Mouse (Mus musculus): ENCODE results near the gene Acp2. TPM values are rescaled to one million over a fixed set of nuclear protein-coding genes. Genes with fewer than 3 reads are reported as not detected.

Gene Acp2
- polyA plus RNA-seq, 1 experiment from 2014 or later = 32.0 TPM

DNA sequence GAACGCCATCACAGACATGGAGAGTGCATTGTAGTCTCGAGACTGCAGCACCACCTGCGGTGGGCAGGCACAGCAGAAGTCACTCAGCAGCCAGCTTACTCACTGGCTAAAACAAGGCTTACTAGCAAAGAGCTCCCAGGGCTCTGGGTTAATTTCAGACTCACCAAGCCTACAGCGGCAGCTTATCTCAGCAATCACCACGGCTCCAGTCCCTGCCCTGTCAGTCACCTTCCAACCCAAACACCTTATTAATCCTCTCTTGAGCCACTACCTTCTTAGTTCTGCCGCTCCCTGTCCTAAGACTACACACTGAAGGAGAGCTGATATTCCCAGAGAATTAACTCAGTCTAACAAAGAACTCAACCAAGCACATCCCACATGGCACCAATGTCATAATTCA lies 26.5 kb upstream of the Acp2 start:
- no peak for ATAC-seq (ENCODE audit: insufficient number of reproducible peaks, insufficient read depth, low FRiP score, low TSS enrichment)
- Histone ChIP-seq H3K36me3 (peaks cover 21% of the 10 kb centered on the region), H3K27me3 (no peaks in the 10 kb centered on the region), H3K27ac (no peak overlapping the region), H3K4me3 (no peak overlapping the region), H3K4me2 (replicated peaks) (no peak overlapping the region), H3K9me3 (no peaks in the 10 kb centered on the region), H3K9ac (no peak overlapping the region), H3K4me1 (no peaks in the 10 kb centered on the region)
- WGBS = 76% methylated on average over 6 of the region's 6 CpGs

DNA sequence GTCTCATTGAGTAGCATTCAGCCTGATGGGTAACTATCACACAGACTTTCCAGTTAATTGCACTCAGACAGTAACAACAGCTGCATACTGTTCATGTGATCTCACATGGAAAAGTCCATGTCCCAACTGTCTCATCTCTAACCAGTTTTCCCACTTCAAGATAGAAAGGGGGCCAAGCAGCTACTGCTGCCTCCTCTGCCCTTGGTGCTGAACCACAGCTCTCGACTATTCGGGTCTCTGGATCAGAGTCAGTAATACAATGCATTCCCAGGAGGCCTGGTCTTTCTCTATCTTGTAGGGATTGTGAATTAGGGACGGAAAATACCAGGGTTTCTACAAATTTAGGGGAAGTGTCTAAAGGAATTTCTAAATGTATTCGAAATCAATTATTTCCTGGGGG lies 22.9 kb upstream of the Acp2 start:
- H3K36me3 ChIP-seq = peaks cover 14% of the 10 kb centered on the region
- no peak overlapping the region for H3K9ac ChIP-seq
- H3K27ac ChIP-seq = no peak overlapping the region
- peaks cover 10% of the 10 kb centered on the region for H3K4me1 ChIP-seq
- no peak overlapping the region for H3K4me2 ChIP-seq (replicated peaks)
- no peak overlapping the region for H3K4me3 ChIP-seq
- WGBS = 33% methylated on average over 4 of the region's 4 CpGs
- no peaks in the 10 kb centered on the region; the same call in 1 of the 2 replicates for H3K27me3 ChIP-seq
- no peaks in the 10 kb centered on the region for H3K9me3 ChIP-seq
- ATAC-seq (ENCODE audit: insufficient number of reproducible peaks, insufficient read depth, low FRiP score, low TSS enrichment) = no peak

DNA sequence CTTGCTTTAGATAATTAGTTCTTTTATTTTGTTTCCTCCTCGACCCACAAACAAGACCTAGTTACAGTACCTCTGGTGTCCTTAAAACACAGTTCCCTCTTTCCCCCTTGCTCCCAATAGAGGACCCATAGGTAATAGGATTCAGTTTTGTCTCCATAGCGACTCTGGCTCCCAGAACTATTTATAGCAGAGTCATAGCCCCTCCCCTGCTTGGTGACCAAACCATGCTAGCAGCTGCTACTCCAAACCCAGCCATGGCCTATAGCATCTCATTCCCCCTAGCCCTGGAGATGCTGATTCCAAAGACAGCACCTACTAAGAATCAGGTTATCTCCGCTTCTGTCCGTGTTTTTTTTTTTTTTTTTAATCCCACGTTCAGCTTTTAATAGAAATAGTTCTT lies 22.0 kb upstream of the Acp2 start:
- no peak overlapping the region for H3K4me2 ChIP-seq (replicated peaks)
- H3K27me3 ChIP-seq = no peaks in the 10 kb centered on the region; the same call in 1 of the 2 replicates
- H3K4me3 ChIP-seq = no peak overlapping the region
- 66% methylated on average over 5 of the region's 5 CpGs for WGBS
- H3K36me3 ChIP-seq = peaks cover 14% of the 10 kb centered on the region
- H3K4me1 ChIP-seq = peaks cover 10% of the 10 kb centered on the region
- no peak overlapping the region for H3K9ac ChIP-seq
- ATAC-seq (ENCODE audit: insufficient number of reproducible peaks, insufficient read depth, low FRiP score, low TSS enrichment) = no peak
- H3K27ac ChIP-seq = no peak overlapping the region
- H3K9me3 ChIP-seq = no peaks in the 10 kb centered on the region

DNA sequence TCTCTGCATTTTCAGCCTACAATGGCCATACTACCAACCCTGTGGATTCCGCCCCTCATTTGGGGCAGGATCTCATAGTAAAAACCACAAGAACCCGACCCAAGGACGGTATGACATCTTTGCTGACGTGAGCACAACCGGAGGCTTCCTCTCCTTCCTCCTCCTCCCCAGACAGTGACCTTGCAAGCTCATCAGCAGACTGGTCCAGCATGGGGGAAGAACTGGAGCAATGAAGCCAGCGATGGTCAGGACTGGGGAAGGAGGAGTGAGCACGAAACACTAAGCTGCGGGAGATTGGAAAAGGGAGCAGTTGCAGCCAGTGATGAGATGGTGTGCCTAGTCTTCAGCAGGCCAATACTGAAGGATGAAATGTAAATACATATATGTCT lies 20.7 kb upstream of the Acp2 start:
- Histone ChIP-seq H3K27ac (no peak overlapping the region), H3K4me2 (replicated peaks) (peak overlapping the region; percentile 82), H3K4me1 (peaks cover 10% of the 10 kb centered on the region), H3K9ac (peak overlapping the region; percentile 63), H3K36me3 (peaks cover 5% of the 10 kb centered on the region; the same call in 1 of the 2 replicates), H3K4me3 (peak overlapping the region; percentile 84), H3K9me3 (no peaks in the 10 kb centered on the region), H3K27me3 (no peaks in the 10 kb centered on the region; the same call in 1 of the 2 replicates)
- no peak for ATAC-seq (ENCODE audit: insufficient number of reproducible peaks, insufficient read depth, low FRiP score, low TSS enrichment)
- 12% methylated on average over 8 of the region's 8 CpGs for WGBS

DNA sequence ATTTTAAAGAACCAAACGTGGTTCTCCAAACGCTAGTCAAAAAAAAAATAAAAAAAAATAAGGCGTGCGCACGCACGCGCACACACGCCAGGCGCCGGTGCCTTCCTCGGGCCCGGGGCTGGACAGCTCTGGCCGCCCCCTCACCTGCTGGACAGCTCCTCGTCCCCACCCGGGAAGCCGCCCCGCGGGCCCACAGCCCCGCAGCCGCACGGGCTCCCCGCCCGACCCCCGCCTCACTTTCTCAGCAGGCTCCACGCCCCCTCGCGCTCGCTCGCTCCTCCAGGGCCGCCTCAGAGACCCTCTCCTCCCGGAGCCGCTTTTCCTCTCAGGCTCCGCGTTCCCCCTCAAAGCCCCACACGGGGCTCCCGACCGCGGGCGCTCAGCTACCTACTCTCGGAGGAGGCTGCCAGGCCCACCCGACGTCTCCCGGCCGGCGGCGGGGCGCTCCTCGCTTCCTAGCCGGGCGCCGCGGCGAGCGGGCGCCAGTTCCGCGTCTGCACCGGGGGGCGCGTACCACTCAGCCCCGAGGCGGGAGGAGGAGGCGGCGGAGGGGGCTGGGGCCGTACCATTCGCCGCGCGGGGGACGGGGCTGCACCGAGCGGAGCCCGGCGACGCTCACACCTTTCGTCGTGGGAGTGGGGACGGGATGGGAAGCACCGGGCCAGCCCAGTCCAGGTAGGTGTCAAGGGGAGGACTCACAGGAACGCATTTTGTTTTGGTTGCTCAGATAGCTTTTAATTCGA lies 20.1 kb upstream of the Acp2 start:
- Histone ChIP-seq H3K4me3 (peak overlapping the region; percentile 84), H3K36me3 (0 out of 2 replicates have a peak, but pooled peaks cover 4% of the 10 kb centered on the region), H3K9me3 (no peaks in the 10 kb centered on the region), H3K27me3 (no peaks in the 10 kb centered on the region; the same call in 1 of the 2 replicates), H3K4me1 (peaks cover 10% of the 10 kb centered on the region), H3K27ac (peak overlapping the region; percentile 83), H3K9ac (peak overlapping the region; percentile 63), H3K4me2 (replicated peaks) (peak overlapping the region; percentile 82)
- peak; percentile 94 for ATAC-seq (ENCODE audit: insufficient number of reproducible peaks, insufficient read depth, low FRiP score, low TSS enrichment)
- under 1% methylated on average over 76 of the region's 81 CpGs for WGBS

DNA sequence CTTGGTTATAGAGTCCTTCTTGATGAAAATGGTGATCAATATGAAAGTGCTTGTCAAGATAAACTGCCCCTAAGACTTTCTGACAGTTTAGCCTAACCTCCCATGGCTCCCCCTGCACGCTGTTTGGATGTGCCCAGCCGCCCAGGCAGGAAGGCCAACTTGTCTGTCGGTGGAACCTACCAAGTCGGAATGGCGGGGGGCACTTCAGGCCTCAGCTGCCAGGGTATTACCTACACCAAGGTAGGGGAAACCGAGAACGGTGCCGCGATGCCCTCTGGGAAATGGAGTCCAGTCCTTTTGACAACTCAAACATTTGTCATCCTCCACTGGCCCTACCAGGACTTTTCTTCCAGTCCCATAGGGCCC lies 19.6 kb upstream of the Acp2 start:
- peak; percentile 92 for ATAC-seq (ENCODE audit: insufficient number of reproducible peaks, insufficient read depth, low FRiP score, low TSS enrichment)
- Histone ChIP-seq H3K4me2 (replicated peaks) (peak overlapping the region; percentile 82), H3K36me3 (no peaks in the 10 kb centered on the region), H3K4me1 (peaks cover 10% of the 10 kb centered on the region), H3K9me3 (no peaks in the 10 kb centered on the region), H3K27ac (peak overlapping the region; percentile 83), H3K27me3 (no peaks in the 10 kb centered on the region; the same call in 1 of the 2 replicates), H3K9ac (peak overlapping the region; percentile 63), H3K4me3 (peak overlapping the region; percentile 84)
- 0% methylated on average over 9 of the region's 9 CpGs for WGBS

DNA sequence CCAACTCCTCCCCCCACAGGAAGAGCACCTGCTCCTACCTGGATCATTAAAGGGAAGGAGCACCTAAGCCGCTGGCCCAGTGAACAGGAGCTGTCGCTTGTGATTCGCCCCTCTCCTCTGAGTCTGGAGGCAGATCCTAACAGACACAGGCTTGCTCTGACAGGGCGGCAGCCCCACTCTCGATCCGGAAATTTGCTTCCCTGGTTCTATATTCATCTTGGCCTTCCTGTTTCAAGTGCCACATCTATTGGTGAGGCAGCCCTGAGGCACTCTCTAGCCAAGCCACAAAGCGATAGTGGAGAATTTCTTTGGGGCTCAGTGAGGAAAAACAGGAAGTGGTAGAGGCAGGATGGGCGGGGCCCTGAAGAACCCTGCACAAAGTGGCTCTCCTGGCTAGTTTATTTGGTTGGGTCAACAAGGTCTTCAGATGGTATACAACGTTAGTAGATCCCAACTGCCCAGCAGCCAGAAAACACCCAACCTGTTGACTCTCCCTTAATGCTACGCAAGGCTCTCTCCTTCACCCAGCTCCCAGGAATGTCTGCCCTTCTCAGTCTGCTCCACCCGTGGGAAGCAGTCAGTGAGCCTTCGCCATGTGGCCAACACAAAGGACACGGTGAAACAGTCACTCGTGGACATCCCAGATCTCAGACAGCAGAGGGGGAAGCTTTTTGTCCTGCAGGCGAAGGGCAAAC lies 18.8 kb upstream of the Acp2 start, which contains the start of gene Madd:
TSS of gene Madd (minus strand) at position 127 of the 695 bp plus-strand sequence.
- no peaks in the 10 kb centered on the region for H3K9me3 ChIP-seq
- H3K4me3 ChIP-seq = peak within 1 kb of the TSS; percentile 84
- WGBS = 61% methylated on average over 15 of the region's 15 CpGs
- H3K36me3 ChIP-seq = no peaks in the 10 kb centered on the region
- H3K9ac ChIP-seq = peak within 1 kb of the TSS; percentile 63
- ATAC-seq (ENCODE audit: insufficient number of reproducible peaks, insufficient read depth, low FRiP score, low TSS enrichment) = no peak
- no peaks in the 10 kb centered on the region; the same call in 1 of the 2 replicates for H3K27me3 ChIP-seq
- H3K4me1 ChIP-seq = peaks cover 10% of the 10 kb centered on the region
- H3K4me2 ChIP-seq (replicated peaks) = peak within 1 kb of the TSS; percentile 82
- H3K27ac ChIP-seq = peak within 1 kb of the TSS; percentile 83

DNA sequence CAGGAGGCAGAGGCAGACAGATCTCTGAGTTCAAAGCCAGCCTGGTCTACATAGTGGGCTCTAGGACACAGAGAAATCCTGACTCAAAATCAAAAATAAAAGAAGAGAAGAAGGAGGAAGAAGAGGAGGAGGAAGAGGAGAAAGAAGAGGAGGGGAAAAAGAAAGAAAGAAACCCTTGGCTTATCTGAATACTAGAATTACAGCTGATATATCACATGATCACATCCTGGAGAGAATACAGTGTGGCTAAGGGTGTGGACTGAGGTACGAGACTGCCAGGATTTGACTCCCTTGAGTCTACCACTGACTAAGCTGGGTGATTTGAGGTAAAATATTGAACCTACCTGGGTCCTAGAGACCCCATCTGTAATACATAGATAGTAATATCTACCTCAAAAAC lies 16.5 kb upstream of the Acp2 start:
- Histone ChIP-seq H3K27me3 (no peaks in the 10 kb centered on the region; the same call in 1 of the 2 replicates), H3K36me3 (no peaks in the 10 kb centered on the region), H3K4me1 (peaks cover 10% of the 10 kb centered on the region), H3K9ac (no peak overlapping the region), H3K9me3 (no peaks in the 10 kb centered on the region), H3K4me2 (replicated peaks) (no peak overlapping the region), H3K27ac (no peak overlapping the region), H3K4me3 (no peak overlapping the region)
- 63% methylated on average over 1 of the region's 1 CpGs for WGBS
- ATAC-seq (ENCODE audit: insufficient number of reproducible peaks, insufficient read depth, low FRiP score, low TSS enrichment) = no peak

GRCm38 (mm10) chr2:91187431-91187830 lies 15.3 kb upstream of the Acp2 start:
- WGBS = 57% methylated on average over 4 of the region's 4 CpGs
- no peak overlapping the region for H3K4me2 ChIP-seq (replicated peaks)
- no peak overlapping the region for H3K4me3 ChIP-seq
- peaks cover 5% of the 10 kb centered on the region; the same call in 1 of the 2 replicates for H3K4me1 ChIP-seq
- no peaks in the 10 kb centered on the region for H3K27me3 ChIP-seq
- H3K27ac ChIP-seq = no peak overlapping the region
- H3K9ac ChIP-seq = no peak overlapping the region
- no peak for ATAC-seq (ENCODE audit: insufficient number of reproducible peaks, insufficient read depth, low FRiP score, low TSS enrichment)
- no peaks in the 10 kb centered on the region for H3K36me3 ChIP-seq
- H3K9me3 ChIP-seq = no peaks in the 10 kb centered on the region

- no peaks in the 10 kb centered on the region for H3K9me3 ChIP-seq
- no peak overlapping the region for H3K9ac ChIP-seq
- 91% methylated on average over 16 of the region's 16 CpGs for WGBS
- no peaks in the 10 kb centered on the region for H3K36me3 ChIP-seq
- no peak overlapping the region for H3K4me2 ChIP-seq (replicated peaks)
- no peak for ATAC-seq (ENCODE audit: insufficient number of reproducible peaks, insufficient read depth, low FRiP score, low TSS enrichment)
- H3K27me3 ChIP-seq = peaks cover 5% of the 10 kb centered on the region; the same call in 1 of the 2 replicates
- H3K4me1 ChIP-seq = 0 out of 2 replicates have a peak, but pooled peaks cover 12% of the 10 kb centered on the region
- no peak overlapping the region for H3K4me3 ChIP-seq
- no peak overlapping the region for H3K27ac ChIP-seq
These were observed 12.2 kb upstream of the Acp2 start for GRCm38 (mm10) chr2:91190501-91190900.

GRCm38 (mm10) chr2:91194624-91195332 lies 7.9 kb upstream of the Acp2 start:
- ATAC-seq (ENCODE audit: insufficient number of reproducible peaks, insufficient read depth, low FRiP score, low TSS enrichment) = peak; percentile 87
- Histone ChIP-seq H3K9ac (peak overlapping the region; percentile 42), H3K4me1 (0 out of 2 replicates have a peak, but pooled peaks cover 12% of the 10 kb centered on the region), H3K27me3 (peaks cover 5% of the 10 kb centered on the region; the same call in 1 of the 2 replicates), H3K9me3 (no peaks in the 10 kb centered on the region), H3K4me2 (replicated peaks) (peak overlapping the region; percentile 54), H3K36me3 (no peaks in the 10 kb centered on the region), H3K27ac (no peak overlapping the region), H3K4me3 (peak overlapping the region; percentile 31)
- 2% methylated on average over 27 of the region's 27 CpGs for WGBS
